Comparison of ENCODE assay signal across 14 mouse cellular contexts in the genomic region with DNA sequence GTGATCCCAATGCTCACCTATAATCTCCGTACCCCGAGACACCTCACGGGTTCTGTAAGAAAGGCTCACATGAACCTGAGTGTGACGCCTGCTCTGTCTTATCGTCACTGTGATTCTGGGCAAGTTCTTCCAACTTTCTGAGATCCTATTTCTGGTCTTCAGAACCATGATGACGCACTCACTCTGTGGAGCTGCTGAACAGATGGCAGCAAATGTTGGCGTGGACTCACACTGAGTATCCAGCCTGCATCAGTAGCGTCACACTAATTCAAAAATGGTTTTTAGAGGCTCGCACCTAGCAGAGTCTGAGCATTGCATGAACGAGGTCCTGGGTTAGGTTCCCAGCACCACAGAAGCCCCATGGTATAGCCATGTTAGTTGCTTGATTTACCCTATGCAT.
A peak's percentile ranks its signal among the peaks of the same experiment; 100 is the strongest.
DNase-seq lines count a peak whose midpoint lies in the region; ATAC-seq and TF ChIP-seq lines count a peak whose summit lies in the region.
"Had no signal": no experiment of that assay in that cellular context is flagged by ENCODE, and none has a peak within 500 bp of the region (broad histone marks: within the 10 kb centered on the region; RNA-seq: fewer than 3 reads in every experiment).

No protein-coding gene starts in this region.

- no peak overlapping the region for H3K27ac ChIP-seq in lung, postnatal 0 days (ENCODE audit: low read length)
- H3K27ac ChIP-seq: hindbrain, embryonic 15.5 days had no signal

- DNase-seq in cerebellum, adult 18-20 months = peak; percentile 51 to 53
- peak; percentile 57 to 64 for DNase-seq in cerebellum, postnatal 10 days
- peak; percentile 61 to 79 for DNase-seq in layer of hippocampus, adult 8-10 months (ENCODE audit: low spot score in 2 of 2)
- DNase-seq in right cerebral cortex, adult 2 months (ENCODE audit: low spot score in 2 of 2) = peak; percentile 62 to 75
- DNase-seq in lung, postnatal 0 days (ENCODE audit: low spot score) = no peak
- DNase-seq in ovary, postnatal 36 days (ENCODE audit: low spot score) = no peak
- DNase-seq in kidney, postnatal 25 days = no peak
- DNase-seq: kidney, adult 2 months; lung, adult 18-20 months; thymus, postnatal 36 days had no signal

- H3K9me3 ChIP-seq in lung, postnatal 0 days (ENCODE audit: low read length) = no peaks in the 10 kb centered on the region
- H3K9me3 ChIP-seq: hindbrain, embryonic 15.5 days had no signal

- no peak for TF ChIP-seq CTCF in lung, postnatal 0 days (IDR thresholded peaks at IDR 0.05)

- no peaks in the 10 kb centered on the region for H3K27me3 ChIP-seq in lung, postnatal 0 days (replicated peaks; ENCODE audit: insufficient read depth, low read length)
- H3K27me3 ChIP-seq: CH12.LX; hindbrain, embryonic 15.5 days had no signal

- H3K36me3 ChIP-seq in lung, postnatal 0 days (ENCODE audit: insufficient read depth, low read length) = no peaks in the 10 kb centered on the region
- H3K36me3 ChIP-seq: hindbrain, embryonic 15.5 days had no signal

- no peak overlapping the region for H3K9ac ChIP-seq in lung, postnatal 0 days (replicated peaks; ENCODE audit: low read depth)
- H3K9ac ChIP-seq: hindbrain, embryonic 15.5 days had no signal

- no peak overlapping the region for H3K4me2 ChIP-seq in lung, postnatal 0 days (replicated peaks; ENCODE audit: low read depth, low read length)
- H3K4me2 ChIP-seq: hindbrain, embryonic 15.5 days had no signal

- 91% methylated on average over 10 of the region's 10 CpGs for WGBS in lung, postnatal 0 days

- no peak for ATAC-seq in lung, postnatal 0 days
- no peak for ATAC-seq in monocyte, adult 5-6 weeks (replicated peaks; ENCODE audit: insufficient number of reproducible peaks, low FRiP score, low TSS enrichment, poor library complexity, severe bottlenecking)
- ATAC-seq: forebrain, embryonic 16.5 days had no signal

- no peak for TF ChIP-seq EP300 in lung, postnatal 0 days (IDR thresholded peaks at IDR 0.05)

- H3K4me1 ChIP-seq in lung, postnatal 0 days (ENCODE audit: insufficient read depth, low read depth, low read length) = no peaks in the 10 kb centered on the region

- no peak overlapping the region for H3K4me3 ChIP-seq in lung, postnatal 0 days (ENCODE audit: low read depth, low read length)
- H3K4me3 ChIP-seq: hindbrain, embryonic 15.5 days had no signal

Comparison
In these comparisons a context has a peak if more than half of its experiments do, and no peak if none do; other contexts are left out.
1. DNase-seq: peak in cerebellum, adult 18-20 months (2 of 2), cerebellum, postnatal 10 days (2 of 2), layer of hippocampus, adult 8-10 months (2 of 2) and right cerebral cortex, adult 2 months (2 of 2); none in lung, postnatal 0 days (single experiment), ovary, postnatal 36 days (single experiment) and kidney, postnatal 25 days (0 of 2).